Mouse (Mus musculus): Measurements from ENCODE around the gene Acot6. TPM values are rescaled to one million over a fixed set of nuclear protein-coding genes. Genes with fewer than 3 reads are reported as not detected.

The Acot6 gene
- polyA plus RNA-seq, 1 experiment: 0.25 TPM

- no peaks in the 10 kb centered on the region for H3K79me3 ChIP-seq (ENCODE audit: low read depth)
- H3K79me2 ChIP-seq (ENCODE audit: control insufficient read depth, insufficient read depth): no peaks in the 10 kb centered on the region
- no peak for TF ChIP-seq MYOD1 (IDR thresholded peaks at IDR 0.05; ENCODE audit: control insufficient read depth, insufficient read length, low read depth)
- TF ChIP-seq FOSL1 (IDR thresholded peaks at IDR 0.05; ENCODE audit: insufficient read depth, low read length, poor library complexity, severe bottlenecking): no peak
- no peak for TF ChIP-seq CTCF (IDR thresholded peaks at IDR 0.05; ENCODE audit: control insufficient read depth, insufficient read depth, insufficient read length)
- no peak for TF ChIP-seq MYOG (IDR thresholded peaks at IDR 0.05; ENCODE audit: control insufficient read depth, extremely low read depth, insufficient read length)
- TF ChIP-seq MAX (IDR thresholded peaks at IDR 0.05): no peak
- no peak for TF ChIP-seq USF1 (IDR thresholded peaks at IDR 0.05; ENCODE audit: low read depth)
- TF ChIP-seq CEBPB (IDR thresholded peaks at IDR 0.05; ENCODE audit: low read depth): no peak
- H3K27me3 ChIP-seq (ENCODE audit: control insufficient read depth, insufficient read depth, insufficient read length): peaks cover 8% of the 10 kb centered on the region
- no peaks in the 10 kb centered on the region for H3K36me3 ChIP-seq (ENCODE audit: control insufficient read depth, insufficient read depth)
- no peak overlapping the region for H3ac ChIP-seq (ENCODE audit: control insufficient read depth, insufficient read length, low read depth)
- H3K4me3 ChIP-seq (ENCODE audit: insufficient read depth, poor library complexity, severe bottlenecking): no peak overlapping the region
Observed at GRCm38 (mm10) chr12:84060946-84061345, 39.5 kb upstream of the Acot6 start.

GRCm38 (mm10) chr12:84062336-84062735 lies 38.1 kb upstream of the Acot6 start:
- TF ChIP-seq USF1 (IDR thresholded peaks at IDR 0.05; ENCODE audit: low read depth) (no peak), MYOG (IDR thresholded peaks at IDR 0.05; ENCODE audit: control insufficient read depth, extremely low read depth, insufficient read length) (no peak), FOSL1 (IDR thresholded peaks at IDR 0.05; ENCODE audit: insufficient read depth, low read length, poor library complexity, severe bottlenecking) (no peak), MAX (IDR thresholded peaks at IDR 0.05) (no peak), CEBPB (IDR thresholded peaks at IDR 0.05; ENCODE audit: low read depth) (no peak), MYOD1 (IDR thresholded peaks at IDR 0.05; ENCODE audit: control insufficient read depth, insufficient read length, low read depth) (no peak), CTCF (IDR thresholded peaks at IDR 0.05; ENCODE audit: control insufficient read depth, insufficient read depth, insufficient read length) (no peak)
- Histone ChIP-seq H3K79me2 (ENCODE audit: control insufficient read depth, insufficient read depth) (no peaks in the 10 kb centered on the region), H3K36me3 (ENCODE audit: control insufficient read depth, insufficient read depth) (no peaks in the 10 kb centered on the region), H3K4me3 (ENCODE audit: insufficient read depth, poor library complexity, severe bottlenecking) (no peak overlapping the region), H3K79me3 (ENCODE audit: low read depth) (no peaks in the 10 kb centered on the region), H3K27me3 (ENCODE audit: control insufficient read depth, insufficient read depth, insufficient read length) (peaks cover 10% of the 10 kb centered on the region), H3ac (ENCODE audit: control insufficient read depth, insufficient read length, low read depth) (no peak overlapping the region)

GRCm38 (mm10) chr12:84063228-84063627 lies 37.2 kb upstream of the Acot6 start:
- Histone ChIP-seq H3K36me3 (ENCODE audit: control insufficient read depth, insufficient read depth) (no peaks in the 10 kb centered on the region), H3K4me3 (ENCODE audit: insufficient read depth, poor library complexity, severe bottlenecking) (no peak overlapping the region), H3ac (ENCODE audit: control insufficient read depth, insufficient read length, low read depth) (no peak overlapping the region), H3K27me3 (ENCODE audit: control insufficient read depth, insufficient read depth, insufficient read length) (peaks cover 9% of the 10 kb centered on the region), H3K79me2 (ENCODE audit: control insufficient read depth, insufficient read depth) (no peaks in the 10 kb centered on the region), H3K79me3 (ENCODE audit: low read depth) (no peaks in the 10 kb centered on the region)
- TF ChIP-seq MYOD1 (IDR thresholded peaks at IDR 0.05; ENCODE audit: control insufficient read depth, insufficient read length, low read depth) (no peak), FOSL1 (IDR thresholded peaks at IDR 0.05; ENCODE audit: insufficient read depth, low read length, poor library complexity, severe bottlenecking) (no peak), CEBPB (IDR thresholded peaks at IDR 0.05; ENCODE audit: low read depth) (no peak), USF1 (IDR thresholded peaks at IDR 0.05; ENCODE audit: low read depth) (no peak)

GRCm38 (mm10) chr12:84063833-84064232 lies 36.6 kb upstream of the Acot6 start:
- Histone ChIP-seq H3K4me3 (ENCODE audit: insufficient read depth, poor library complexity, severe bottlenecking) (no peak overlapping the region), H3K79me2 (ENCODE audit: control insufficient read depth, insufficient read depth) (no peaks in the 10 kb centered on the region), H3K79me3 (ENCODE audit: low read depth) (no peaks in the 10 kb centered on the region), H3K36me3 (ENCODE audit: control insufficient read depth, insufficient read depth) (no peaks in the 10 kb centered on the region), H3K27me3 (ENCODE audit: control insufficient read depth, insufficient read depth, insufficient read length) (peaks cover 15% of the 10 kb centered on the region), H3ac (ENCODE audit: control insufficient read depth, insufficient read length, low read depth) (no peak overlapping the region)
- TF ChIP-seq USF1 (IDR thresholded peaks at IDR 0.05; ENCODE audit: low read depth) (no peak), MYOG (IDR thresholded peaks at IDR 0.05; ENCODE audit: control insufficient read depth, extremely low read depth, insufficient read length) (no peak), CTCF (IDR thresholded peaks at IDR 0.05; ENCODE audit: control insufficient read depth, insufficient read depth, insufficient read length) (no peak), FOSL1 (IDR thresholded peaks at IDR 0.05; ENCODE audit: insufficient read depth, low read length, poor library complexity, severe bottlenecking) (no peak), MAX (IDR thresholded peaks at IDR 0.05) (no peak), CEBPB (IDR thresholded peaks at IDR 0.05; ENCODE audit: low read depth) (no peak), MYOD1 (IDR thresholded peaks at IDR 0.05; ENCODE audit: control insufficient read depth, insufficient read length, low read depth) (no peak)

GRCm38 (mm10) chr12:84064621-84065020 lies 35.8 kb upstream of the Acot6 start:
- TF ChIP-seq MYOD1 (IDR thresholded peaks at IDR 0.05; ENCODE audit: control insufficient read depth, insufficient read length, low read depth) (no peak), MYOG (IDR thresholded peaks at IDR 0.05; ENCODE audit: control insufficient read depth, extremely low read depth, insufficient read length) (no peak), CTCF (IDR thresholded peaks at IDR 0.05; ENCODE audit: control insufficient read depth, insufficient read depth, insufficient read length) (no peak), FOSL1 (IDR thresholded peaks at IDR 0.05; ENCODE audit: insufficient read depth, low read length, poor library complexity, severe bottlenecking) (no peak), MAX (IDR thresholded peaks at IDR 0.05) (no peak), USF1 (IDR thresholded peaks at IDR 0.05; ENCODE audit: low read depth) (no peak), CEBPB (IDR thresholded peaks at IDR 0.05; ENCODE audit: low read depth) (no peak)
- Histone ChIP-seq H3ac (ENCODE audit: control insufficient read depth, insufficient read length, low read depth) (no peak overlapping the region), H3K4me3 (ENCODE audit: insufficient read depth, poor library complexity, severe bottlenecking) (no peak overlapping the region), H3K79me3 (ENCODE audit: low read depth) (no peaks in the 10 kb centered on the region), H3K36me3 (ENCODE audit: control insufficient read depth, insufficient read depth) (no peaks in the 10 kb centered on the region), H3K79me2 (ENCODE audit: control insufficient read depth, insufficient read depth) (no peaks in the 10 kb centered on the region), H3K27me3 (ENCODE audit: control insufficient read depth, insufficient read depth, insufficient read length) (peaks cover 21% of the 10 kb centered on the region)

- no peaks in the 10 kb centered on the region for H3K79me2 ChIP-seq (ENCODE audit: control insufficient read depth, insufficient read depth)
- no peaks in the 10 kb centered on the region for H3K36me3 ChIP-seq (ENCODE audit: control insufficient read depth, insufficient read depth)
- TF ChIP-seq MYOD1 (IDR thresholded peaks at IDR 0.05; ENCODE audit: control insufficient read depth, insufficient read length, low read depth) (no peak), CEBPB (IDR thresholded peaks at IDR 0.05; ENCODE audit: low read depth) (no peak), USF1 (IDR thresholded peaks at IDR 0.05; ENCODE audit: low read depth) (no peak), MAX (IDR thresholded peaks at IDR 0.05) (no peak), FOSL1 (IDR thresholded peaks at IDR 0.05; ENCODE audit: insufficient read depth, low read length, poor library complexity, severe bottlenecking) (no peak), MYOG (IDR thresholded peaks at IDR 0.05; ENCODE audit: control insufficient read depth, extremely low read depth, insufficient read length) (no peak), CTCF (IDR thresholded peaks at IDR 0.05; ENCODE audit: control insufficient read depth, insufficient read depth, insufficient read length) (no peak)
- no peak overlapping the region for H3K4me3 ChIP-seq (ENCODE audit: insufficient read depth, poor library complexity, severe bottlenecking)
- no peaks in the 10 kb centered on the region for H3K79me3 ChIP-seq (ENCODE audit: low read depth)
- no peak overlapping the region for H3ac ChIP-seq (ENCODE audit: control insufficient read depth, insufficient read length, low read depth)
- H3K27me3 ChIP-seq (ENCODE audit: control insufficient read depth, insufficient read depth, insufficient read length): peaks cover 31% of the 10 kb centered on the region
Observed at GRCm38 (mm10) chr12:84067752-84068151, 32.7 kb upstream of the Acot6 start.
